8 mouse cellular contexts compared by ENCODE assay signal in genomic region chr6:28420361-28420760, GRCm38 (mm10). TPM values are rescaled to one million over a fixed set of nuclear protein-coding genes. Genes with fewer than 3 reads are reported as not detected.
A peak's percentile ranks its signal among the peaks of the same experiment; 100 is the strongest.
DNase-seq lines count a peak whose midpoint lies in the region; ATAC-seq and TF ChIP-seq lines count a peak whose summit lies in the region.

No protein-coding gene starts in this region.

- H3K9ac ChIP-seq in limb, embryonic 14.5 days (ENCODE audit: low read depth, low read length, severe bottlenecking): peak overlapping the region; percentile 65; the same call in 1 of the 2 replicates
- H3K9ac ChIP-seq in stomach, embryonic 16.5 days (ENCODE audit: low read length): peak overlapping the region; percentile 91

- no peak for TF ChIP-seq POLR2A in limb, embryonic 14.5 days (IDR thresholded peaks at IDR 0.05; ENCODE audit: borderline replicate concordance, extremely low read depth, insufficient read depth, insufficient read length)

- H3K9me3 ChIP-seq in limb, embryonic 14.5 days (ENCODE audit: control insufficient read depth, low read length): no peaks in the 10 kb centered on the region
- no peaks in the 10 kb centered on the region for H3K9me3 ChIP-seq in stomach, embryonic 16.5 days (replicated peaks; ENCODE audit: control insufficient read depth, low read length)

- H3K4me3 ChIP-seq in gastrocnemius, adult 2 months: peak overlapping the region; percentile 80
- H3K4me3 ChIP-seq in limb, embryonic 14.5 days (replicated peaks; ENCODE audit: low read length): peak overlapping the region; percentile 80
- peak overlapping the region; percentile 90 for H3K4me3 ChIP-seq in stomach, embryonic 16.5 days (replicated peaks; ENCODE audit: low read length)

- intact Hi-C loops in gastrocnemius, adult 2 months (cut with DNase I): loop anchor here (5.0 kb wide), 2 partner anchors 42 to 158 kb away; no protein-coding TSS in a partner anchor
- intact Hi-C loops in gastrocnemius, postnatal 36 days (cut with DNase I): loop anchor here (5.0 kb wide), 2 partner anchors 57 to 158 kb away; partner anchors contain the start of gene Snd1

- H3K4me1 ChIP-seq in limb, embryonic 14.5 days (ENCODE audit: control insufficient read depth, insufficient read depth, low read length): peaks cover 24% of the 10 kb centered on the region
- H3K4me1 ChIP-seq in stomach, embryonic 16.5 days (ENCODE audit: control insufficient read depth, insufficient read depth, low read length): peaks cover 26% of the 10 kb centered on the region

- WGBS in limb, embryonic 14.5 days: 79% methylated on average over 17 of the region's 17 CpGs
- WGBS in stomach, embryonic 16.5 days: 70% methylated on average over 17 of the region's 17 CpGs

- TF ChIP-seq CTCF in gastrocnemius, adult 2 months (IDR thresholded peaks at IDR 0.05): no peak

- ATAC-seq in limb, embryonic 14.5 days (ENCODE audit: low FRiP score, low read depth): no peak
- ATAC-seq in stomach, embryonic 16.5 days (ENCODE audit: insufficient read depth, low FRiP score): no peak

- DNase-seq in gastrocnemius, adult 2 months: no peak
- no peak for DNase-seq in gastrocnemius, postnatal 36 days
- peak; percentile 14 for DNase-seq in thymus, postnatal 14 days
- DNase-seq in thymus, postnatal 25 days: no peak
- DNase-seq in limb, embryonic 14.5 days (ENCODE audit: low spot score): no peak
- no peak for DNase-seq in cerebellum, postnatal 4 days (ENCODE audit: low spot score in 2 of 2)
- no peak for DNase-seq in cerebellum, adult 11-12 months

- H3K27ac ChIP-seq in gastrocnemius, adult 2 months: peak overlapping the region; percentile 97; the same call in 1 of the 2 replicates
- no peak overlapping the region for H3K27ac ChIP-seq in limb, embryonic 14.5 days (replicated peaks; ENCODE audit: low read depth, low read length)
- H3K27ac ChIP-seq in stomach, embryonic 16.5 days (ENCODE audit: low read length): no peak overlapping the region

- peaks cover 29% of the 10 kb centered on the region for H3K36me3 ChIP-seq in limb, embryonic 14.5 days (ENCODE audit: control insufficient read depth, insufficient read depth, low read length)
- peaks cover 25% of the 10 kb centered on the region for H3K36me3 ChIP-seq in stomach, embryonic 16.5 days (ENCODE audit: control insufficient read depth, insufficient read depth, low read length)

- H3K4me2 ChIP-seq in limb, embryonic 14.5 days (replicated peaks; ENCODE audit: low read depth, low read length, severe bottlenecking): peak overlapping the region; percentile 77
- H3K4me2 ChIP-seq in stomach, embryonic 16.5 days (ENCODE audit: low read depth, low read length): peak overlapping the region; percentile 92

- H3K27me3 ChIP-seq in limb, embryonic 14.5 days (ENCODE audit: control insufficient read depth, insufficient read depth, low read length): no peaks in the 10 kb centered on the region
- H3K27me3 ChIP-seq in stomach, embryonic 16.5 days (ENCODE audit: control insufficient read depth, insufficient read depth, low read length): no peaks in the 10 kb centered on the region

RNA-seq across cellular contexts. Expression of gene Arf5, which starts 3.0 kb away (rescaled TPM):
- 10 to 100 TPM; 75.7 to 82.4 TPM for total RNA-seq in gastrocnemius, adult 2 months (2021)
- 10 to 100 TPM; 74.6 to 77.3 TPM for total RNA-seq in gastrocnemius, postnatal 36 days (2021)
- 370 and 533 TPM in 2 replicates for polyA plus RNA-seq in limb, embryonic 14.5 days (2012; rRNA removed)
- 413 and 428 TPM in 2 replicates for polyA plus RNA-seq in limb, embryonic 14.5 days (2014; fragmentation: Nextera tagmentation; extraction: Ambion mirVana)
- polyA plus RNA-seq in stomach, embryonic 16.5 days (2015; fragmentation: Nextera tagmentation; extraction: Ambion mirVana): 279 and 286 TPM in 2 replicates

RNA-seq across cellular contexts. Expression of gene Fscn3, which starts 7.2 kb away (rescaled TPM):
- not detected for total RNA-seq in gastrocnemius, adult 2 months (2021)
- not detected for total RNA-seq in gastrocnemius, postnatal 36 days (2021)
- polyA plus RNA-seq in limb, embryonic 14.5 days (2012; rRNA removed): 0.11 and 0.17 TPM in 2 replicates
- not detected in 2 replicates for polyA plus RNA-seq in limb, embryonic 14.5 days (2014; fragmentation: Nextera tagmentation; extraction: Ambion mirVana)
- polyA plus RNA-seq in stomach, embryonic 16.5 days (2015; fragmentation: Nextera tagmentation; extraction: Ambion mirVana): 0.13 TPM in 1 of 2 replicates, not detected in the other

RNA-seq across cellular contexts. Expression of gene Gcc1, which starts 7.8 kb away (rescaled TPM):
- 1 to 10 TPM; 5.8 to 7.9 TPM for total RNA-seq in gastrocnemius, adult 2 months (2021)
- 1 to 10 TPM; 4.8 to 5.9 TPM for total RNA-seq in gastrocnemius, postnatal 36 days (2021)
- 5.8 and 6.7 TPM in 2 replicates for polyA plus RNA-seq in limb, embryonic 14.5 days (2012; rRNA removed)
- 8.6 and 9.4 TPM in 2 replicates for polyA plus RNA-seq in limb, embryonic 14.5 days (2014; fragmentation: Nextera tagmentation; extraction: Ambion mirVana)
- 10.0 and 13.5 TPM in 2 replicates for polyA plus RNA-seq in stomach, embryonic 16.5 days (2015; fragmentation: Nextera tagmentation; extraction: Ambion mirVana)

RNA-seq across cellular contexts. Expression of gene Zfp800, which starts 22.6 kb away (rescaled TPM):
- 1 to 10 TPM; 6.0 to 7.4 TPM for total RNA-seq in gastrocnemius, adult 2 months (2021)
- 1 to 10 TPM; 5.7 to 5.9 TPM for total RNA-seq in gastrocnemius, postnatal 36 days (2021)
- 6.0 and 7.1 TPM in 2 replicates for polyA plus RNA-seq in limb, embryonic 14.5 days (2012; rRNA removed)
- polyA plus RNA-seq in limb, embryonic 14.5 days (2014; fragmentation: Nextera tagmentation; extraction: Ambion mirVana): 19.5 and 20.3 TPM in 2 replicates
- polyA plus RNA-seq in stomach, embryonic 16.5 days (2015; fragmentation: Nextera tagmentation; extraction: Ambion mirVana): 15.2 and 17.6 TPM in 2 replicates

RNA-seq across cellular contexts. Expression of gene Pax4, which starts 28.8 kb away (rescaled TPM):
- total RNA-seq in gastrocnemius, adult 2 months (2021): not detected
- not detected for total RNA-seq in gastrocnemius, postnatal 36 days (2021)
- not detected in 2 replicates for polyA plus RNA-seq in limb, embryonic 14.5 days (2012; rRNA removed)
- polyA plus RNA-seq in limb, embryonic 14.5 days (2014; fragmentation: Nextera tagmentation; extraction: Ambion mirVana): not detected in 2 replicates
- polyA plus RNA-seq in stomach, embryonic 16.5 days (2015; fragmentation: Nextera tagmentation; extraction: Ambion mirVana): 1.1 and 1.2 TPM in 2 replicates
